Mouse (Mus musculus) midbrain, embryonic 12.5 days (tissue): Measurements from ENCODE around the gene Chrnb2. TPM values are rescaled to one million over a fixed set of nuclear protein-coding genes. Genes with fewer than 3 reads are reported as not detected.

Experiments used
- ATAC-seq: fragments of 200-750 bp; cut with Nextera tagmentation; 2 replicates; pipeline ENCODE4 v1.8.0; 2017; ENCODE audit warnings: low read depth, moderate TSS enrichment, moderate library complexity; ENCODE audit not compliant: low FRiP score
- H3K27ac ChIP-seq: fragments of 300-500 bp; sonication (generic); replicated peaks from 2 replicates; pipeline ENCODE4 v1.5.1; 2016; ENCODE audit warnings: mild to moderate bottlenecking
- H3K27me3 ChIP-seq: fragments of 300-500 bp; sonication (generic); 2 replicates; pipeline ENCODE4 v1.6.1; 2016; ENCODE audit warnings: mild to moderate bottlenecking
- H3K36me3 ChIP-seq: fragments of 300-500 bp; sonication (generic); 2 replicates; pipeline ENCODE4 v1.6.1; 2016
- H3K4me1 ChIP-seq: fragments of 300-500 bp; sonication (generic); 2 replicates; pipeline ENCODE4 v1.6.1; 2016
- H3K4me2 ChIP-seq: fragments of 300-500 bp; sonication (generic); replicated peaks from 2 replicates; pipeline ENCODE4 v1.6.1; 2016; ENCODE audit warnings: mild to moderate bottlenecking, moderate library complexity
- H3K4me3 ChIP-seq: fragments of 300-500 bp; sonication (generic); 2 replicates; pipeline ENCODE4 v1.5.1; 2016; ENCODE audit warnings: mild to moderate bottlenecking
- H3K9ac ChIP-seq: fragments of 300-500 bp; sonication (generic); replicated peaks from 2 replicates; pipeline ENCODE4 v1.6.1; 2016; ENCODE audit warnings: mild to moderate bottlenecking, moderate library complexity
- H3K9me3 ChIP-seq: fragments of 300-500 bp; sonication (generic); 2 replicates; pipeline ENCODE4 v1.6.1; 2016; ENCODE audit warnings: mild to moderate bottlenecking
- WGBS: fragments of 180-500 bp; shearing (Covaris S2); methylation state at CpG from one replicate; pipeline ENCODE4 v1.1.7; 2016; 5-methylcytosine and 5-hydroxymethylcytosine counted together
- polyA plus RNA-seq: library from polyadenylated mRNA; unstranded; fragments of >200 nt; fragmentation: Nextera tagmentation; extraction: Ambion mirVana; gene quantifications from 2 replicates; pipeline ENCODE4 v1.2.1, GENCODE M21; 2016

Chrnb2 gene
- polyA plus RNA-seq: 24.7 and 26.2 TPM in 2 replicates

- Histone ChIP-seq H3K27ac (peak within 1 kb of the TSS; percentile 90), H3K4me1 (peaks cover 34% of the 10 kb centered on the region), H3K36me3 (peaks cover 19% of the 10 kb centered on the region), H3K27me3 (peaks cover 15% of the 10 kb centered on the region; the same call in 1 of the 2 replicates), H3K9me3 (no peaks in the 10 kb centered on the region), H3K4me2 (peak within 1 kb of the TSS; percentile 59), H3K9ac (peak within 1 kb of the TSS; percentile 65), H3K4me3 (peak within 1 kb of the TSS; percentile 53)
- WGBS: under 1% methylated on average over 36 of the region's 36 CpGs
- ATAC-seq: peak; percentile 78
Observed at GRCm38 (mm10) chr3:89764119-89764724, at the start of gene Chrnb2. TSS of gene Chrnb2 (minus strand) at chr3:89764632.

DNA sequence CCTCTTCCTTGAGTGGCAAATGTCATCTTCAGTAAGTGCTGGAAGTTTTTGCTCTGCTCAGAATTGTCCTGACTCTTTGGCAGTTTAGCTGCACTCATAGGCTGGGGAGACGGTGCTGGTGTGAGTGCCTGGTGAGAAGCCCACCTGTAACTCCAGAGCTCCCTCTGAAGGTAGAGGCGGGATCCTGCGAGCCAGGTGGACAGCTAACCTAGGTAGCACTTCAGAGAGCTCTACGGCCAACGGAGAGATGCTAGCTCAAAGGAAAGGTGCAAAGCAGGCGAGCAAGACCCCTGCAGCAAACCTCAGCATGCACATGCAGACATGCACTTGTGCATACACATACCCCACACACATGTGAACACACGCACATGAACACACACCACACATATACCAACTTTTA is 49.6 kb upstream of the Chrnb2 start:
- ATAC-seq: no peak
- Histone ChIP-seq H3K4me2 (no peak overlapping the region), H3K4me3 (no peak overlapping the region), H3K4me1 (no peaks in the 10 kb centered on the region), H3K27ac (no peak overlapping the region), H3K9me3 (0 out of 2 replicates have a peak, but pooled peaks cover 3% of the 10 kb centered on the region), H3K36me3 (no peaks in the 10 kb centered on the region), H3K9ac (no peak overlapping the region), H3K27me3 (no peaks in the 10 kb centered on the region)
- 79% methylated on average over 7 of the region's 7 CpGs for WGBS

GRCm38 (mm10) chr3:89812166-89812565 is 47.7 kb upstream of the Chrnb2 start:
- no peaks in the 10 kb centered on the region for H3K36me3 ChIP-seq
- H3K27me3 ChIP-seq: no peaks in the 10 kb centered on the region
- H3K4me3 ChIP-seq: no peak overlapping the region
- WGBS: 78% methylated on average over 3 of the region's 3 CpGs
- no peak for ATAC-seq
- 0 out of 2 replicates have a peak, but pooled peaks cover 3% of the 10 kb centered on the region for H3K9me3 ChIP-seq
- no peaks in the 10 kb centered on the region for H3K4me1 ChIP-seq
- no peak overlapping the region for H3K27ac ChIP-seq
- no peak overlapping the region for H3K9ac ChIP-seq
- H3K4me2 ChIP-seq: no peak overlapping the region

DNA sequence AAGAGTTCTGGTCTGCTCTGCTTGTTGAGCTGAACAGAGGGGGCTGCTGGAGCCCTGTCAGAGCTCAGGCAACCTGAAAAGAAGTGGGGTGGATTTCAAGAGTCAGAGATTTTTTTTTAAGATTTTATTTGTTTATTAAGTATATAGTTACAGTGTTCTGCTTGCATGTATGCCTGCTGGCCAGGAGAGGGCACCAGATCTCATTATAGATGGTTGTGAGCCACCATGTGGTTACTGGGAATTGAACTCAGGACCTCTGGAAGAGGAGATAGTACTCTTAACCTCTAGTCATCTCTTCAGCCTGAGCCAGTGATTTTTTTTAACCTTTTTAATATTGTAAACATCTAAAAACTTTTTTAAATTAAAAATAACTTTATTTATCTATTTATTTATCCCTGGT is 46.4 kb upstream of the Chrnb2 start:
- no peak overlapping the region for H3K4me3 ChIP-seq

GRCm38 (mm10) chr3:89808638-89809037 is 44.2 kb upstream of the Chrnb2 start:
- H3K4me2 ChIP-seq: no peak overlapping the region
- no peak overlapping the region for H3K4me3 ChIP-seq

More for the DNA sequence above, 46.4 kb upstream of the Chrnb2 start:
- Histone ChIP-seq H3K4me1 (no peaks in the 10 kb centered on the region), H3K27me3 (no peaks in the 10 kb centered on the region), H3K27ac (no peak overlapping the region), H3K9ac (no peak overlapping the region), H3K4me2 (no peak overlapping the region), H3K36me3 (no peaks in the 10 kb centered on the region), H3K9me3 (0 out of 2 replicates have a peak, but pooled peaks cover 3% of the 10 kb centered on the region)
- ATAC-seq: no peak

GRCm38 (mm10) chr3:89807881-89808280 is 43.4 kb upstream of the Chrnb2 start:
- Histone ChIP-seq H3K27ac (no peak overlapping the region), H3K36me3 (no peaks in the 10 kb centered on the region), H3K27me3 (no peaks in the 10 kb centered on the region), H3K9ac (no peak overlapping the region), H3K4me3 (no peak overlapping the region), H3K9me3 (0 out of 2 replicates have a peak, but pooled peaks cover 3% of the 10 kb centered on the region), H3K4me2 (no peak overlapping the region), H3K4me1 (no peaks in the 10 kb centered on the region)
- 78% methylated on average over 5 of the region's 5 CpGs for WGBS
- no peak for ATAC-seq

More at GRCm38 (mm10) chr3:89808638-89809037, 44.2 kb upstream of the Chrnb2 start:
- no peak for ATAC-seq
- H3K4me1 ChIP-seq: no peaks in the 10 kb centered on the region
- 53% methylated on average over 9 of the region's 9 CpGs for WGBS
- no peak overlapping the region for H3K27ac ChIP-seq
- H3K27me3 ChIP-seq: no peaks in the 10 kb centered on the region
- H3K36me3 ChIP-seq: no peaks in the 10 kb centered on the region
- H3K9ac ChIP-seq: no peak overlapping the region
- 0 out of 2 replicates have a peak, but pooled peaks cover 3% of the 10 kb centered on the region for H3K9me3 ChIP-seq

DNA sequence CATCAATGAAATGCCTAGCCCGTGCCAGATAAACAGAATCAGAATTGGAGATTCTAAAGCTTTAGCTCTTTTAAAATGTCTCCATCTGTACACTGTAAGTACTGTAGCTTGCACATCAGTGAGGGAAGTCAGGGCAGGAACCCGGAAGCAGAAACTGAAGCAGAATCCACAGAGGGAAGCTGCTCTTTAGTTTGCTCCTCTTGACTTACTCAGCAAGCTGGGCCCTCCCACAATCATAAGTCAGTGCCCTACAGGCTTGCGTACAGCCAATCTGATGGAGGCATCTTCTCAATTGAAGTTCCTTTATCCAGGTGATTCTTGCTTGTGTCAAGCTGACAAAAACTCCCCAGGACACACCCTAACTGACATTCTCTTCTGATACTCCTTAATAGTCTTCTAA is 42.7 kb upstream of the Chrnb2 start:
- Histone ChIP-seq H3K27me3 (no peaks in the 10 kb centered on the region), H3K4me1 (no peaks in the 10 kb centered on the region), H3K9me3 (0 out of 2 replicates have a peak, but pooled peaks cover 3% of the 10 kb centered on the region), H3K27ac (no peak overlapping the region), H3K4me3 (no peak overlapping the region), H3K36me3 (no peaks in the 10 kb centered on the region), H3K9ac (no peak overlapping the region), H3K4me2 (no peak overlapping the region)
- ATAC-seq: no peak
- WGBS: 88% methylated on average over 3 of the region's 3 CpGs

DNA sequence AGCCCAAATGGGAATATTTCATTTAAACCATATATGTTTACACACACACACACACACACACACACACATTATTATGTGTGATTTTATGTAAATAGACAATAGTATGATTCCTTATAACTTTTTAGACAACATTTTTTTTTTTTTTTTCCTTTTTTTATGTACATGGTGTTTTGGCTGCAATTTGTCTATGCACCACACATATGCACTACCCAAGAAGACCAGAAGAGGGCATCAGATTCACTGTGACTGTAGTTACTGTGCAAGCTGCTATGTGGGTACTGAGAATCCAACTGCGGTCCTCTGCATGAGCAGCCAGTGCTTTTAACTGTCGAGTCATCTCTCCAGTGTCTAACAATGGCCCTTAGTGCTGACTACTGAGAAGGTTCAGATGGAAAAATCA is 42.3 kb upstream of the Chrnb2 start:
- no peaks in the 10 kb centered on the region for H3K36me3 ChIP-seq
- H3K27me3 ChIP-seq: no peaks in the 10 kb centered on the region
- no peak overlapping the region for H3K27ac ChIP-seq
- H3K9me3 ChIP-seq: 0 out of 2 replicates have a peak, but pooled peaks cover 3% of the 10 kb centered on the region
- 93% methylated on average over 2 of the region's 2 CpGs for WGBS
- no peak overlapping the region for H3K9ac ChIP-seq
- no peaks in the 10 kb centered on the region for H3K4me1 ChIP-seq
- no peak overlapping the region for H3K4me2 ChIP-seq
- H3K4me3 ChIP-seq: no peak overlapping the region
- no peak for ATAC-seq

- Histone ChIP-seq H3K27me3 (no peaks in the 10 kb centered on the region), H3K4me1 (no peaks in the 10 kb centered on the region), H3K36me3 (no peaks in the 10 kb centered on the region), H3K9ac (no peak overlapping the region), H3K27ac (no peak overlapping the region), H3K4me2 (no peak overlapping the region), H3K4me3 (no peak overlapping the region), H3K9me3 (no peaks in the 10 kb centered on the region)
- ATAC-seq: no peak
- WGBS: 76% methylated on average over 4 of the region's 4 CpGs
Observed at GRCm38 (mm10) chr3:89805179-89805578, 40.7 kb upstream of the Chrnb2 start.

GRCm38 (mm10) chr3:89802876-89803275 is 38.4 kb upstream of the Chrnb2 start:
- H3K4me3 ChIP-seq: no peak overlapping the region
- ATAC-seq: no peak
- H3K9ac ChIP-seq: no peak overlapping the region
- no peaks in the 10 kb centered on the region for H3K9me3 ChIP-seq
- H3K36me3 ChIP-seq: no peaks in the 10 kb centered on the region
- H3K27me3 ChIP-seq: no peaks in the 10 kb centered on the region
- 68% methylated on average over 14 of the region's 15 CpGs for WGBS
- H3K4me2 ChIP-seq: no peak overlapping the region
- peaks cover 5% of the 10 kb centered on the region for H3K4me1 ChIP-seq
- no peak overlapping the region for H3K27ac ChIP-seq

- no peak overlapping the region for H3K9ac ChIP-seq
- no peak overlapping the region for H3K4me2 ChIP-seq
- WGBS: 49% methylated on average over 3 of the region's 3 CpGs
- H3K27ac ChIP-seq: no peak overlapping the region
- H3K36me3 ChIP-seq: no peaks in the 10 kb centered on the region
- no peak overlapping the region for H3K4me3 ChIP-seq
- ATAC-seq: no peak
- H3K4me1 ChIP-seq: peaks cover 5% of the 10 kb centered on the region
- no peaks in the 10 kb centered on the region for H3K27me3 ChIP-seq
- no peaks in the 10 kb centered on the region for H3K9me3 ChIP-seq
Observed at GRCm38 (mm10) chr3:89801507-89801847, 37.0 kb upstream of the Chrnb2 start.

- Histone ChIP-seq H3K4me2 (no peak overlapping the region), H3K9me3 (no peaks in the 10 kb centered on the region), H3K9ac (no peak overlapping the region), H3K27me3 (no peaks in the 10 kb centered on the region), H3K4me3 (no peak overlapping the region), H3K36me3 (no peaks in the 10 kb centered on the region), H3K4me1 (peaks cover 5% of the 10 kb centered on the region), H3K27ac (no peak overlapping the region)
- ATAC-seq: no peak
- WGBS: 66% methylated on average over 5 of the region's 5 CpGs
Observed at GRCm38 (mm10) chr3:89800774-89801506, 36.5 kb upstream of the Chrnb2 start.
